Mouse (Mus musculus): ENCODE results near the gene Smurf1.

GRCm38 (mm10) chr5:144870782-144871181 lies 94.9 kb downstream of the Smurf1 start:
- TF ChIP-seq POLR2A (IDR thresholded peaks at IDR 0.05; ENCODE audit: low read depth, low read length): no peak
- no peak for TF ChIP-seq CTCF (IDR thresholded peaks at IDR 0.05; ENCODE audit: extremely low read depth, insufficient read length, insufficient replicate concordance, low read depth, low read length)
